Mouse (Mus musculus): ENCODE results near the gene Ptprs. TPM values are rescaled to one million over a fixed set of nuclear protein-coding genes. Genes with fewer than 3 reads are reported as not detected.
"Not testable (repeated sequence)": the region's sequence is repeated elsewhere in the genome, so short reads cannot be mapped to it uniquely, and the experiment has no call there.

Ptprs gene
- total RNA-seq (2021), result 165 and 222 TPM in 2 replicates
- long read RNA-seq, partial matches to known transcripts, result 14 of 27 reads
- long read RNA-seq, other reads (novel, unspliced or antisense), result 11 of 27 reads

GRCm38 (mm10) chr17:56476402-56476752, at the start of gene Ptprs:
TSS of gene Ptprs (minus strand) at chr17:56476483.
- peak; percentile 96 for DNase-seq

GRCm38 (mm10) chr17:56524943-56525342, 48.7 kb upstream of the Ptprs start:
- DNase-seq, result no peak

- no peak for DNase-seq
These were observed 46.5 kb upstream of the Ptprs start for GRCm38 (mm10) chr17:56522744-56523143.

GRCm38 (mm10) chr17:56515690-56516410, 39.6 kb upstream of the Ptprs start:
- no peak for DNase-seq

- no peak for DNase-seq
These were observed 38.6 kb upstream of the Ptprs start for GRCm38 (mm10) chr17:56514916-56515315.

GRCm38 (mm10) chr17:56514330-56514729, 38.0 kb upstream of the Ptprs start:
- DNase-seq, result no peak

- DNase-seq, result no peak
These were observed 36.0 kb upstream of the Ptprs start, which contains the start of gene Znrf4 for GRCm38 (mm10) chr17:56512310-56512709. TSS of gene Znrf4 (minus strand) at chr17:56512431.

GRCm38 (mm10) chr17:56511707-56512090, 35.4 kb upstream of the Ptprs start:
- DNase-seq, result no peak

GRCm38 (mm10) chr17:56510970-56511706, 34.9 kb upstream of the Ptprs start:
- DNase-seq, result no peak

- DNase-seq, result no peak
These were observed 34.2 kb upstream of the Ptprs start for GRCm38 (mm10) chr17:56510473-56510969.

- no peak for DNase-seq
These were observed 33.6 kb upstream of the Ptprs start for GRCm38 (mm10) chr17:56509707-56510472.

- no peak for DNase-seq
These were observed 32.8 kb upstream of the Ptprs start for GRCm38 (mm10) chr17:56509021-56509640.

- peak; percentile 94 for DNase-seq
These were observed 31.1 kb upstream of the Ptprs start for GRCm38 (mm10) chr17:56507161-56508068.

- DNase-seq, result no peak
These were observed 30.3 kb upstream of the Ptprs start for GRCm38 (mm10) chr17:56506417-56507065.

GRCm38 (mm10) chr17:56505401-56505800, 29.1 kb upstream of the Ptprs start:
- no peak for DNase-seq

GRCm38 (mm10) chr17:56502526-56502925, 26.2 kb upstream of the Ptprs start:
- peak; percentile 72 for DNase-seq

GRCm38 (mm10) chr17:56501635-56502400, 25.5 kb upstream of the Ptprs start:
- DNase-seq, result not testable (repeated sequence)

- no peak for DNase-seq
These were observed 22.9 kb upstream of the Ptprs start for GRCm38 (mm10) chr17:56499229-56499628.

- DNase-seq, result no peak
These were observed 18.2 kb upstream of the Ptprs start for GRCm38 (mm10) chr17:56494480-56494879.

GRCm38 (mm10) chr17:56493841-56494240, 17.6 kb upstream of the Ptprs start:
- DNase-seq, result no peak
